ENCODE assay signal across 9 mouse cellular contexts in the genomic region with DNA sequence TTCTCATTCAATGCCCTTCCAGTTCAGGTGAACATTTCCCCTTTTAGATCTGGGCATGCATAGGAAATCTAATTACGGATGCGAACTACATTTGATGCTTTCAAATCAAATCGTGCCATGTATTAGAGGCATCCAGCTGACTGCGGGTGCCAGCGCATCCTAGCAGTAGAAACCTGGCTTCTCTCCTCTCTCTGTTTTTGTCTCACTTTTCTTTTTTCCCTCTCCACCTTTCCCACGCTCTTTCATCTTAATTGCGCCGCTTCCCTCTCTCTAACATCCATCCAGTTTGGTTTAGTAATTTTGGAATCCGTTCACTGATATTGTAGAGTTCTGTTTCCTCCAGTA.
DNase-seq lines count a peak whose midpoint lies in the region; ATAC-seq and TF ChIP-seq lines count a peak whose summit lies in the region.
"Had no signal": no experiment of that assay in that cellular context is flagged by ENCODE, and none has a peak within 500 bp of the region (broad histone marks: within the 10 kb centered on the region; RNA-seq: fewer than 3 reads in every experiment).

No protein-coding gene starts in this region.

- no peaks in the 10 kb centered on the region for H3K9me3 ChIP-seq in embryonic facial prominence, embryonic 13.5 days
- no peaks in the 10 kb centered on the region for H3K9me3 ChIP-seq in embryonic facial prominence, embryonic 10.5 days
- no peaks in the 10 kb centered on the region for H3K9me3 ChIP-seq in midbrain, embryonic 11.5 days (ENCODE audit: control insufficient read depth, low read length)
- H3K9me3 ChIP-seq in midbrain, embryonic 10.5 days (replicated peaks): no peaks in the 10 kb centered on the region
- H3K9me3 ChIP-seq in midbrain, embryonic 12.5 days: no peaks in the 10 kb centered on the region
- H3K9me3 ChIP-seq in neural tube, embryonic 14.5 days (ENCODE audit: control insufficient read depth, low read length): no peaks in the 10 kb centered on the region
- H3K9me3 ChIP-seq: limb, embryonic 13.5 days had no signal

- no peaks in the 10 kb centered on the region for H3K36me3 ChIP-seq in embryonic facial prominence, embryonic 13.5 days
- no peaks in the 10 kb centered on the region for H3K36me3 ChIP-seq in embryonic facial prominence, embryonic 10.5 days (replicated peaks)
- H3K36me3 ChIP-seq in midbrain, embryonic 11.5 days (ENCODE audit: control insufficient read depth, insufficient read depth, low read length): no peaks in the 10 kb centered on the region
- no peaks in the 10 kb centered on the region for H3K36me3 ChIP-seq in midbrain, embryonic 10.5 days
- H3K36me3 ChIP-seq in midbrain, embryonic 12.5 days: no peaks in the 10 kb centered on the region
- H3K36me3 ChIP-seq in neural tube, embryonic 14.5 days (ENCODE audit: control insufficient read depth, insufficient read depth, low read length): no peaks in the 10 kb centered on the region
- H3K36me3 ChIP-seq: limb, embryonic 13.5 days had no signal

- peak overlapping the region; percentile 45; the same call in 1 of the 2 replicates for H3K4me2 ChIP-seq in embryonic facial prominence, embryonic 13.5 days
- H3K4me2 ChIP-seq in midbrain, embryonic 11.5 days: no peak overlapping the region
- H3K4me2 ChIP-seq in midbrain, embryonic 12.5 days (replicated peaks): no peak overlapping the region
- no peak overlapping the region for H3K4me2 ChIP-seq in neural tube, embryonic 14.5 days (ENCODE audit: low read depth, low read length)
- H3K4me2 ChIP-seq: limb, embryonic 13.5 days had no signal

- WGBS in embryonic facial prominence, embryonic 13.5 days: 67% methylated on average over 9 of the region's 9 CpGs
- 90% methylated on average over 9 of the region's 9 CpGs for WGBS in embryonic facial prominence, embryonic 10.5 days
- WGBS in midbrain, embryonic 11.5 days: 90% methylated on average over 9 of the region's 9 CpGs
- WGBS in midbrain, embryonic 10.5 days: 95% methylated on average over 9 of the region's 9 CpGs
- WGBS in midbrain, embryonic 12.5 days: 86% methylated on average over 9 of the region's 9 CpGs
- WGBS in neural tube, embryonic 14.5 days: 41% methylated on average over 9 of the region's 9 CpGs
- WGBS in lung, adult 2 months: 90% methylated on average over 9 of the region's 9 CpGs

- no peak for DNase-seq in embryonic facial prominence, embryonic 10.5 days (ENCODE audit: low spot score)
- peak; percentile 83 for DNase-seq in midbrain, embryonic 11.5 days (ENCODE audit: low spot score, missing footprints)
- DNase-seq in midbrain, embryonic 10.5 days (ENCODE audit: low spot score): no peak
- no peak for DNase-seq in lung, adult 2 months
- DNase-seq in layer of hippocampus, postnatal 25 days (ENCODE audit: extremely low spot score in 1 of 2, low spot score in 1 of 2): no peak

- TF ChIP-seq CTCF in lung, adult 2 months (IDR thresholded peaks at IDR 0.05; ENCODE audit: insufficient read depth, low read length): no peak

- no peak overlapping the region for H3K27ac ChIP-seq in embryonic facial prominence, embryonic 13.5 days
- H3K27ac ChIP-seq in embryonic facial prominence, embryonic 10.5 days (replicated peaks): no peak overlapping the region
- no peak overlapping the region for H3K27ac ChIP-seq in midbrain, embryonic 11.5 days (ENCODE audit: low read depth, low read length)
- no peak overlapping the region for H3K27ac ChIP-seq in midbrain, embryonic 10.5 days (replicated peaks)
- H3K27ac ChIP-seq in midbrain, embryonic 12.5 days (replicated peaks): no peak overlapping the region
- no peak overlapping the region for H3K27ac ChIP-seq in neural tube, embryonic 14.5 days (ENCODE audit: low read depth, low read length)
- H3K27ac ChIP-seq: limb, embryonic 13.5 days had no signal

- H3K9ac ChIP-seq in embryonic facial prominence, embryonic 13.5 days: no peak overlapping the region
- no peak overlapping the region for H3K9ac ChIP-seq in midbrain, embryonic 11.5 days (ENCODE audit: low read length)
- H3K9ac ChIP-seq in midbrain, embryonic 12.5 days (replicated peaks): no peak overlapping the region
- no peak overlapping the region for H3K9ac ChIP-seq in neural tube, embryonic 14.5 days (replicated peaks; ENCODE audit: low read depth, low read length)
- H3K9ac ChIP-seq: limb, embryonic 13.5 days had no signal

- H3K4me1 ChIP-seq in embryonic facial prominence, embryonic 13.5 days: no peaks in the 10 kb centered on the region
- H3K4me1 ChIP-seq in embryonic facial prominence, embryonic 10.5 days: peaks cover 4% of the 10 kb centered on the region; the same call in 1 of the 2 replicates
- no peaks in the 10 kb centered on the region for H3K4me1 ChIP-seq in midbrain, embryonic 11.5 days (ENCODE audit: control insufficient read depth, insufficient read depth, low read length)
- H3K4me1 ChIP-seq in midbrain, embryonic 10.5 days: no peaks in the 10 kb centered on the region
- H3K4me1 ChIP-seq in midbrain, embryonic 12.5 days: peaks cover 3% of the 10 kb centered on the region; the same call in 1 of the 2 replicates
- peaks cover 4% of the 10 kb centered on the region; the same call in 1 of the 2 replicates for H3K4me1 ChIP-seq in neural tube, embryonic 14.5 days (ENCODE audit: control insufficient read depth, insufficient read depth, low read length)
- H3K4me1 ChIP-seq in lung, adult 2 months (ENCODE audit: control insufficient read depth, insufficient read depth, low read length): no peaks in the 10 kb centered on the region
- H3K4me1 ChIP-seq: limb, embryonic 13.5 days had no signal

- no peak for TF ChIP-seq POLR2A in lung, adult 2 months (IDR thresholded peaks at IDR 0.05; ENCODE audit: borderline replicate concordance, extremely low read depth, low read depth, low read length)

- H3K4me3 ChIP-seq in embryonic facial prominence, embryonic 13.5 days: no peak overlapping the region
- H3K4me3 ChIP-seq in embryonic facial prominence, embryonic 10.5 days: no peak overlapping the region
- no peak overlapping the region for H3K4me3 ChIP-seq in midbrain, embryonic 11.5 days (ENCODE audit: low read depth, low read length)
- no peak overlapping the region for H3K4me3 ChIP-seq in midbrain, embryonic 10.5 days
- no peak overlapping the region for H3K4me3 ChIP-seq in midbrain, embryonic 12.5 days
- no peak overlapping the region for H3K4me3 ChIP-seq in neural tube, embryonic 14.5 days (ENCODE audit: low read depth, low read length)
- no peak overlapping the region for H3K4me3 ChIP-seq in lung, adult 2 months (replicated peaks; ENCODE audit: extremely low read depth, low read depth, low read length)
- H3K4me3 ChIP-seq: limb, embryonic 13.5 days had no signal

- H3K27me3 ChIP-seq in embryonic facial prominence, embryonic 13.5 days: no peaks in the 10 kb centered on the region
- H3K27me3 ChIP-seq in embryonic facial prominence, embryonic 10.5 days (replicated peaks; ENCODE audit: low read depth, poor library complexity, severe bottlenecking): no peaks in the 10 kb centered on the region
- no peaks in the 10 kb centered on the region for H3K27me3 ChIP-seq in midbrain, embryonic 11.5 days (ENCODE audit: control insufficient read depth, insufficient read depth, low read length)
- no peaks in the 10 kb centered on the region for H3K27me3 ChIP-seq in midbrain, embryonic 10.5 days (ENCODE audit: low read depth, poor library complexity, severe bottlenecking)
- H3K27me3 ChIP-seq in midbrain, embryonic 12.5 days: no peaks in the 10 kb centered on the region
- no peaks in the 10 kb centered on the region for H3K27me3 ChIP-seq in neural tube, embryonic 14.5 days (ENCODE audit: control insufficient read depth, insufficient read depth, low read length)

- ATAC-seq in embryonic facial prominence, embryonic 13.5 days (ENCODE audit: insufficient number of reproducible peaks, insufficient read depth, low FRiP score, low TSS enrichment, low read depth): no peak
- peak; percentile 15; the same call in 1 of the 2 replicates for ATAC-seq in midbrain, embryonic 11.5 days (ENCODE audit: low FRiP score)
- ATAC-seq in midbrain, embryonic 12.5 days (ENCODE audit: low FRiP score, low read depth): peak; percentile 35; the same call in 1 of the 2 replicates
- ATAC-seq in neural tube, embryonic 14.5 days (ENCODE audit: low read depth): peak; percentile 47
